Mouse (Mus musculus) hindbrain, embryonic 13.5 days (tissue): ENCODE data around the gene Mpped2. TPM values are rescaled to one million over a fixed set of nuclear protein-coding genes. Genes with fewer than 3 reads are reported as not detected.

Source experiments
- ATAC-seq: fragments of 200-750 bp; cut with Nextera tagmentation; 2 replicates; pipeline ENCODE4 v1.8.0; 2017; ENCODE audit warnings: moderate TSS enrichment; ENCODE audit not compliant: low FRiP score
- H3K27ac ChIP-seq: fragments of 300-500 bp; sonication (generic); 2 replicates; pipeline ENCODE4 v1.5.1; 2015; ENCODE audit warnings: inconsistent platforms, mild to moderate bottlenecking, moderate library complexity
- H3K27me3 ChIP-seq: fragments of 300-500 bp; sonication (generic); 2 replicates; pipeline ENCODE4 v1.6.1; 2015; ENCODE audit warnings: mild to moderate bottlenecking, inconsistent platforms
- H3K36me3 ChIP-seq: fragments of 300-500 bp; sonication (generic); 2 replicates; pipeline ENCODE4 v1.6.1; 2015; ENCODE audit warnings: mild to moderate bottlenecking, inconsistent platforms
- H3K4me1 ChIP-seq: fragments of 300-500 bp; sonication (generic); replicated peaks from 2 replicates; pipeline ENCODE4 v1.6.1; 2015; ENCODE audit warnings: inconsistent platforms
- H3K4me2 ChIP-seq: fragments of 300-500 bp; sonication (generic); 2 replicates; pipeline ENCODE4 v1.6.1; 2015; ENCODE audit warnings: inconsistent platforms, mild to moderate bottlenecking, moderate library complexity
- H3K4me3 ChIP-seq: fragments of 300-500 bp; sonication (generic); 2 replicates; pipeline ENCODE4 v1.5.1; 2015; ENCODE audit warnings: mild to moderate bottlenecking, inconsistent platforms
- H3K9ac ChIP-seq: fragments of 300-500 bp; sonication (generic); 2 replicates; pipeline ENCODE4 v1.6.1; 2015; ENCODE audit warnings: mild to moderate bottlenecking, inconsistent platforms
- H3K9me3 ChIP-seq: fragments of 300-500 bp; sonication (generic); 2 replicates; pipeline ENCODE4 v1.6.1; 2016; ENCODE audit warnings: inconsistent platforms
- WGBS: fragments of 180-500 bp; shearing (Covaris S2); methylation state at CpG from one replicate; pipeline ENCODE4 v1.1.7; 2015; 5-methylcytosine and 5-hydroxymethylcytosine counted together
- polyA plus RNA-seq: library from polyadenylated mRNA; unstranded; fragments of >200 nt; fragmentation: Nextera tagmentation; extraction: Ambion mirVana; gene quantifications from 2 replicates; pipeline ENCODE4 v1.2.1, GENCODE M21; 2015

Gene Mpped2
- polyA plus RNA-seq, 1 experiment from 2014 or later, result 147 TPM

GRCm38 (mm10) chr2:106683185-106683831 lies 9.8 kb upstream of the Mpped2 start:
- peak overlapping the region; percentile 7; the same call in 1 of the 2 replicates for H3K4me2 ChIP-seq

GRCm38 (mm10) chr2:106683832-106684231 lies 9.2 kb upstream of the Mpped2 start:
- 0 out of 2 replicates have a peak overlapping the region, but pooled peaks have one; percentile 7 for H3K4me2 ChIP-seq
- WGBS, result 59% methylated on average over 4 of the region's 4 CpGs
- no peak overlapping the region for H3K4me3 ChIP-seq

More at GRCm38 (mm10) chr2:106683185-106683831, 9.8 kb upstream of the Mpped2 start:
- H3K27ac ChIP-seq, result no peak overlapping the region
- H3K36me3 ChIP-seq, result no peaks in the 10 kb centered on the region
- H3K9ac ChIP-seq, result no peak overlapping the region
- H3K4me3 ChIP-seq, result no peak overlapping the region
- H3K4me1 ChIP-seq, result peaks cover 7% of the 10 kb centered on the region
- no peaks in the 10 kb centered on the region for H3K9me3 ChIP-seq
- H3K27me3 ChIP-seq, result no peaks in the 10 kb centered on the region
- no peak for ATAC-seq
- 30% methylated on average over 9 of the region's 9 CpGs for WGBS

GRCm38 (mm10) chr2:106691753-106692363 lies 1.2 kb upstream of the Mpped2 start:
- Histone ChIP-seq H3K27me3 (0 out of 2 replicates have a peak, but pooled peaks cover 4% of the 10 kb centered on the region), H3K4me1 (peaks cover 33% of the 10 kb centered on the region), H3K4me2 (peak overlapping the region; percentile 85), H3K9me3 (no peaks in the 10 kb centered on the region), H3K4me3 (no peak overlapping the region), H3K36me3 (no peaks in the 10 kb centered on the region), H3K9ac (no peak overlapping the region), H3K27ac (no peak overlapping the region)
- 4% methylated on average over 6 of the region's 6 CpGs for WGBS
- ATAC-seq, result no peak

More at GRCm38 (mm10) chr2:106683832-106684231, 9.2 kb upstream of the Mpped2 start:
- no peak for ATAC-seq
- Histone ChIP-seq H3K27me3 (no peaks in the 10 kb centered on the region), H3K4me1 (peaks cover 7% of the 10 kb centered on the region), H3K36me3 (no peaks in the 10 kb centered on the region), H3K27ac (no peak overlapping the region), H3K9ac (no peak overlapping the region), H3K9me3 (no peaks in the 10 kb centered on the region)

- Histone ChIP-seq H3K4me2 (peak overlapping the region; percentile 85), H3K9me3 (no peaks in the 10 kb centered on the region), H3K27ac (peak overlapping the region; percentile 99), H3K4me1 (peaks cover 35% of the 10 kb centered on the region), H3K27me3 (0 out of 2 replicates have a peak, but pooled peaks cover 5% of the 10 kb centered on the region), H3K36me3 (no peaks in the 10 kb centered on the region), H3K4me3 (peak overlapping the region; percentile 86), H3K9ac (peak overlapping the region; percentile 99)
- ATAC-seq, result no peak
- WGBS, result under 1% methylated on average over 14 of the region's 14 CpGs
Measured at GRCm38 (mm10) chr2:106692405-106692782, 675 bp upstream of the Mpped2 start.

GRCm38 (mm10) chr2:106693702-106694566 lies 865 bp downstream of the Mpped2 start:
- under 1% methylated on average over 80 of the region's 91 CpGs for WGBS
- H3K36me3 ChIP-seq, result no peaks in the 10 kb centered on the region
- 0 out of 2 replicates have a peak, but pooled peaks cover 5% of the 10 kb centered on the region for H3K27me3 ChIP-seq
- H3K9me3 ChIP-seq, result no peaks in the 10 kb centered on the region
- H3K27ac ChIP-seq, result peak overlapping the region; percentile 99
- peak overlapping the region; percentile 86 for H3K4me3 ChIP-seq
- ATAC-seq, result peak; percentile 71
- H3K9ac ChIP-seq, result peak overlapping the region; percentile 99
- peak overlapping the region; percentile 85 for H3K4me2 ChIP-seq
- peaks cover 41% of the 10 kb centered on the region for H3K4me1 ChIP-seq

- Histone ChIP-seq H3K27me3 (0 out of 2 replicates have a peak, but pooled peaks cover 5% of the 10 kb centered on the region), H3K4me3 (peak overlapping the region; percentile 86), H3K9me3 (no peaks in the 10 kb centered on the region), H3K4me1 (peaks cover 41% of the 10 kb centered on the region), H3K27ac (peak overlapping the region; percentile 99), H3K9ac (peak overlapping the region; percentile 99), H3K4me2 (peak overlapping the region; percentile 85), H3K36me3 (no peaks in the 10 kb centered on the region)
- WGBS, result 0% methylated on average over 10 of the region's 10 CpGs
- ATAC-seq, result no peak
Measured at GRCm38 (mm10) chr2:106694567-106694885, 1.5 kb downstream of the Mpped2 start.

- H3K4me3 ChIP-seq, result peak overlapping the region; percentile 86
- H3K36me3 ChIP-seq, result no peaks in the 10 kb centered on the region
- peak overlapping the region; percentile 99 for H3K27ac ChIP-seq
- 0 out of 2 replicates have a peak, but pooled peaks cover 5% of the 10 kb centered on the region for H3K27me3 ChIP-seq
- peak overlapping the region; percentile 99 for H3K9ac ChIP-seq
- WGBS, result under 1% methylated on average over 41 of the region's 41 CpGs
- no peaks in the 10 kb centered on the region for H3K9me3 ChIP-seq
- ATAC-seq, result peak; percentile 47
- peak overlapping the region; percentile 85 for H3K4me2 ChIP-seq
- peaks cover 45% of the 10 kb centered on the region for H3K4me1 ChIP-seq
Measured at GRCm38 (mm10) chr2:106694886-106695733, 2.0 kb downstream of the Mpped2 start.

- Histone ChIP-seq H3K27me3 (0 out of 2 replicates have a peak, but pooled peaks cover 5% of the 10 kb centered on the region), H3K9ac (peak overlapping the region; percentile 99), H3K4me2 (peak overlapping the region; percentile 85), H3K9me3 (no peaks in the 10 kb centered on the region), H3K36me3 (no peaks in the 10 kb centered on the region), H3K4me1 (peaks cover 45% of the 10 kb centered on the region), H3K27ac (peak overlapping the region; percentile 99), H3K4me3 (peak overlapping the region; percentile 86)
- WGBS, result 7% methylated on average over 13 of the region's 13 CpGs
- no peak for ATAC-seq
Measured at GRCm38 (mm10) chr2:106695734-106696022, 2.6 kb downstream of the Mpped2 start.

- WGBS, result 77% methylated on average over 8 of the region's 8 CpGs
- Histone ChIP-seq H3K9ac (peak overlapping the region; percentile 99), H3K36me3 (peaks cover 7% of the 10 kb centered on the region), H3K27ac (no peak overlapping the region), H3K4me3 (peak overlapping the region; percentile 86), H3K4me1 (peaks cover 45% of the 10 kb centered on the region), H3K9me3 (no peaks in the 10 kb centered on the region), H3K4me2 (peak overlapping the region; percentile 85), H3K27me3 (0 out of 2 replicates have a peak, but pooled peaks cover 5% of the 10 kb centered on the region)
- ATAC-seq, result no peak
Measured at GRCm38 (mm10) chr2:106696372-106696771, 3.3 kb downstream of the Mpped2 start.

GRCm38 (mm10) chr2:106705664-106706063 lies 12.6 kb downstream of the Mpped2 start:
- 88% methylated on average over 5 of the region's 5 CpGs for WGBS
- no peak overlapping the region for H3K4me2 ChIP-seq
- no peak overlapping the region for H3K27ac ChIP-seq
- no peak overlapping the region for H3K4me3 ChIP-seq
- H3K4me1 ChIP-seq, result peaks cover 13% of the 10 kb centered on the region
- no peak for ATAC-seq
- no peaks in the 10 kb centered on the region for H3K27me3 ChIP-seq
- peaks cover 29% of the 10 kb centered on the region for H3K36me3 ChIP-seq
- H3K9ac ChIP-seq, result no peak overlapping the region
- H3K9me3 ChIP-seq, result no peaks in the 10 kb centered on the region

GRCm38 (mm10) chr2:106707136-106707535 lies 14.1 kb downstream of the Mpped2 start:
- WGBS, result 81% methylated on average over 2 of the region's 2 CpGs
- no peak overlapping the region for H3K4me3 ChIP-seq
- no peak for ATAC-seq
- H3K27me3 ChIP-seq, result no peaks in the 10 kb centered on the region
- no peak overlapping the region for H3K4me2 ChIP-seq
- no peak overlapping the region for H3K27ac ChIP-seq
- peaks cover 21% of the 10 kb centered on the region; the same call in 1 of the 2 replicates for H3K36me3 ChIP-seq
- H3K9me3 ChIP-seq, result no peaks in the 10 kb centered on the region
- H3K9ac ChIP-seq, result no peak overlapping the region
- peaks cover 17% of the 10 kb centered on the region for H3K4me1 ChIP-seq
